Mouse (Mus musculus) heart, embryonic 14.5 days (tissue): ENCODE results near the gene Fbxo31. TPM values are rescaled to one million over a fixed set of nuclear protein-coding genes. Genes with fewer than 3 reads are reported as not detected.
A peak's percentile ranks its signal among the peaks of the same experiment; 100 is the strongest.

Experiments used
- ATAC-seq: fragments of 200-750 bp; cut with Nextera tagmentation; 2 replicates; pipeline ENCODE4 v1.8.0; 2017; ENCODE audit warnings: low read depth, moderate TSS enrichment; ENCODE audit not compliant: insufficient number of reproducible peaks, insufficient read depth, low FRiP score
- H3K27ac ChIP-seq, 2 experiments: fragments of 200-500 bp in 1 of 2; fragments of 300-500 bp in 1 of 2; sonication (generic) in 1 of 2; replicated peaks in 1 of 2; 2 replicates each; pipeline ENCODE4 v1.5.1; 2012 to 2014; ENCODE audit warnings: low read depth in 2 of 2, low read length in 2 of 2, control low read depth in 1 of 2, mild to moderate bottlenecking in 1 of 2, mixed read lengths in 1 of 2; ENCODE audit not compliant: control insufficient read depth in 1 of 2, insufficient read depth in 1 of 2
- H3K27me3 ChIP-seq: fragments of 300-500 bp; sonication (generic); 2 replicates; pipeline ENCODE4 v1.6.1; 2014; ENCODE audit warnings: mild to moderate bottlenecking, low read length, control low read depth; ENCODE audit not compliant: control insufficient read depth, insufficient read depth
- H3K36me3 ChIP-seq: fragments of 300-500 bp; sonication (generic); 2 replicates; pipeline ENCODE4 v1.6.1; 2014; ENCODE audit warnings: mild to moderate bottlenecking, control low read depth, low read length, mixed read lengths; ENCODE audit not compliant: control insufficient read depth, insufficient read depth
- H3K4me1 ChIP-seq, 2 experiments: fragments of 200-500 bp in 1 of 2; fragments of 300-500 bp in 1 of 2; sonication (generic) in 1 of 2; 2 replicates each; pipeline ENCODE4 v1.6.1; 2012 to 2014; ENCODE audit warnings: low read length in 2 of 2, control low read depth in 1 of 2, mixed read lengths in 1 of 2; ENCODE audit not compliant: control insufficient read depth in 2 of 2, insufficient read depth in 2 of 2
- H3K4me2 ChIP-seq: fragments of 300-500 bp; sonication (generic); 2 replicates; pipeline ENCODE4 v1.6.1; 2014; ENCODE audit warnings: mild to moderate bottlenecking, low read length
- H3K4me3 ChIP-seq, 2 experiments: fragments of 200-500 bp in 1 of 2; fragments of 300-500 bp in 1 of 2; sonication (generic) in 1 of 2; 2 replicates each; pipeline ENCODE4 v1.5.1; 2012 to 2014; ENCODE audit warnings: low read length in 2 of 2, mild to moderate bottlenecking in 2 of 2, control low read depth in 1 of 2, low read depth in 1 of 2, moderate library complexity in 1 of 2; ENCODE audit not compliant: control insufficient read depth in 1 of 2, insufficient read depth in 1 of 2
- H3K9ac ChIP-seq: fragments of 300-500 bp; sonication (generic); 2 replicates; pipeline ENCODE4 v1.6.1; 2014; ENCODE audit warnings: mild to moderate bottlenecking, low read length
- H3K9me3 ChIP-seq: fragments of 300-500 bp; sonication (generic); 2 replicates; pipeline ENCODE4 v1.6.1; 2016; ENCODE audit warnings: low read length, control low read depth; ENCODE audit not compliant: control insufficient read depth
- WGBS: fragments of 180-500 bp; shearing (Covaris S2); extraction: QIAGEN DNeasy Blood & Tissue Kit; methylation state at CpG from one replicate; pipeline ENCODE4 v1.1.7; 2014; 5-methylcytosine and 5-hydroxymethylcytosine counted together
- polyA plus RNA-seq: library from polyadenylated mRNA; unstranded; fragments of >200 nt; fragmentation: Nextera tagmentation; extraction: Ambion mirVana; gene quantifications from 2 replicates; pipeline ENCODE4 v1.2.1, GENCODE M21; 2014

The Fbxo31 gene
- polyA plus RNA-seq, 1 experiment from 2014 or later: 11.8 TPM

DNA sequence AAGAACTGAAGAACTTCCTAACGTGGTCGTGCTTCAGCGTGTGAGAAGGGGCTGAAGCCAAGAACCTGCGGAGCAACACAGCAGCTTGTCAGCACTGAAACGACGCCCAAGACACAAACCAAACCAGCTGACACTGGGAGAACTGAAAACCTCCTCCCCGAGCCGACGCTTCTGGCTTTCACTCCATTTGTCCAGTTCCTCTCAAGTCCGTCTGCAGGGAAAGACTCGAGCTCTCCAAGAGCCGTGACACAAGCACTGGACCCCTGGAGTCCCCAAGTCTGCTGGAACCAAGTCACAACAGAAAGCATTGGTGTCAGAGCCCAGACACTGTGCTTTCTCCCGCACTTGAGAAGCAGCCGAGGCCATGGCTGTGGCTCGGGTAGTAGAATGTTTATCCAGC is 30.6 kb upstream of the Fbxo31 start:
- H3K4me3 ChIP-seq: no peak overlapping the region
- H3K27ac ChIP-seq: no peak overlapping the region
- H3K36me3 ChIP-seq: peaks cover 61% of the 10 kb centered on the region
- WGBS: 70% methylated on average over 15 of the region's 15 CpGs
- H3K4me1 ChIP-seq: peaks cover 4 to 9% of the 10 kb centered on the region in 2 experiments; a peak in 3 of 4 replicates
- no peak for ATAC-seq
- no peak overlapping the region for H3K9ac ChIP-seq
- no peaks in the 10 kb centered on the region for H3K9me3 ChIP-seq
- no peak overlapping the region for H3K4me2 ChIP-seq
- no peaks in the 10 kb centered on the region for H3K27me3 ChIP-seq

DNA sequence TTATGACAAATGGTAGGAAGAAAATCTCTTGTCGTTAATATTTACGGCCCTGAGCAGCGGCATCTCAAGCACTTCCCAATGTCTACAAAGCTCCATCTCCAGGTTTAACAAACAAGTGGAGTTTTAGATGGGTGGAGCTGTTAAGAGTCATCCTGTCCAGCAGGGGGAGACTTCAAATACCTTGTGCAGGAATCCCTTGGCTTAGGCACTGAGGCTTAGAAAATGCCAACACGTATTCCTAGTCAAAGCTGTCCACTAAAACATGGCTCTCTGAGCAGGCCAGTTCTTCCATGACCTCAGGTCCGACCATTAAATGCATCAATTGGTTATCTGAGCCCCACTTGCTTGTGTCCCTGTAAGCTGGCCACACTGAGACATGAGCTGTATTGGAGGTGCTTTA is 29.1 kb upstream of the Fbxo31 start:
- no peak overlapping the region for H3K4me3 ChIP-seq
- no peak for ATAC-seq
- H3K27ac ChIP-seq: no peak overlapping the region
- no peaks in the 10 kb centered on the region for H3K9me3 ChIP-seq
- H3K9ac ChIP-seq: no peak overlapping the region
- H3K4me2 ChIP-seq: no peak overlapping the region
- no peaks in the 10 kb centered on the region for H3K27me3 ChIP-seq
- H3K36me3 ChIP-seq: peaks cover 71% of the 10 kb centered on the region
- H3K4me1 ChIP-seq: no peaks in the 10 kb centered on the region
- WGBS: 81% methylated on average over 5 of the region's 5 CpGs

GRCm38 (mm10) chr8:121603801-121604200 is 25.2 kb upstream of the Fbxo31 start:
- Histone ChIP-seq H3K9ac (no peak overlapping the region), H3K27ac (no peak overlapping the region), H3K36me3 (peaks cover 88% of the 10 kb centered on the region), H3K9me3 (no peaks in the 10 kb centered on the region), H3K4me1 (no peaks in the 10 kb centered on the region), H3K4me3 (no peak overlapping the region), H3K4me2 (no peak overlapping the region), H3K27me3 (no peaks in the 10 kb centered on the region)
- 92% methylated on average over 12 of the region's 12 CpGs for WGBS
- ATAC-seq: no peak

DNA sequence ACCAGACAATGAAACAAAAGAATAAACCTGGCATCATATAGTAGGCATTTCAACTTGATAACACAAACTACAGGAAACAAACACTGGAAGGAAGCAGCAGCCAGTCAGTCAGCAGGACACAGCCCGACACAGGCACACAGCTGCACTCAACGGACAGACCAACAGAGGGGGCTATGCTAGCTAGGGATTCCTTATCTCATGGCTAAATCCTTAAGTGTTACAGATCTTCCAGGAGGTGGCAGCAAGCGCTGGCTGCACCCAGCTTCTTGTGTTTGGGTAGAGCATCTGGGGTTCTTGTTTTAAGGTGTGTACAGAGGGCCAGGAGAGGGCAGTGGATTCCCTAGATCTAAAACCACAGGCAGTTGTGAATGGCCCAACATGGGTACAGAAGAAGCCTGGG is 24.3 kb upstream of the Fbxo31 start:
- 22% methylated on average over 3 of the region's 3 CpGs for WGBS

GRCm38 (mm10) chr8:121602411-121602810 is 23.8 kb upstream of the Fbxo31 start:
- Histone ChIP-seq H3K9ac (no peak overlapping the region), H3K27ac (no peak overlapping the region), H3K4me3 (no peak overlapping the region), H3K27me3 (no peaks in the 10 kb centered on the region), H3K4me2 (no peak overlapping the region), H3K36me3 (peaks cover 84% of the 10 kb centered on the region), H3K9me3 (no peaks in the 10 kb centered on the region), H3K4me1 (no peaks in the 10 kb centered on the region)
- WGBS: 92% methylated on average over 12 of the region's 12 CpGs
- ATAC-seq: no peak

More for the DNA sequence above, 24.3 kb upstream of the Fbxo31 start:
- H3K4me3 ChIP-seq: no peak overlapping the region
- no peak overlapping the region for H3K9ac ChIP-seq
- no peak overlapping the region for H3K27ac ChIP-seq
- peaks cover 84% of the 10 kb centered on the region for H3K36me3 ChIP-seq
- no peak for ATAC-seq
- no peaks in the 10 kb centered on the region for H3K4me1 ChIP-seq
- H3K27me3 ChIP-seq: no peaks in the 10 kb centered on the region
- no peaks in the 10 kb centered on the region for H3K9me3 ChIP-seq
- no peak overlapping the region for H3K4me2 ChIP-seq

DNA sequence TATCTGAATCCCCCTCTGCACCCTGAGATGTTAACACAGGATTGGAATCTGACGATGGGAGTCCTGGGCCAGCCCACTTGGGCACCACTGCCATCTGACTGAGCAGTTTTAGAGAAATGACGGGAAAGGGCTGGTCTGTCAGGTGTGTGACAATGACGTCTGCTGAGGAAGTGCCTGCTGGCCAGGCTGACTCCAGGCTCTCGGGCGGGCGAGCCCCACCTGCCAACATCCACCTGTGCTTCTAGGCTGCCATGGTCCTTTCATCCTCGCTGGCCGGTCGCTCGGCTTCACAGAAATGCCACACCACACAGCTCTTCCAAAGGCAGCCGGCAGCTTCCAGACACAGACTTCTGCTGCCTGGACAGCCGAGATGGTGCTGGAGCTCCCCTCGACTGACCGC is 21.2 kb upstream of the Fbxo31 start:
- Histone ChIP-seq H3K4me2 (no peak overlapping the region), H3K27ac (no peak overlapping the region), H3K4me1 (no peaks in the 10 kb centered on the region), H3K9me3 (no peaks in the 10 kb centered on the region), H3K27me3 (no peaks in the 10 kb centered on the region), H3K4me3 (no peak overlapping the region), H3K36me3 (peaks cover 85% of the 10 kb centered on the region), H3K9ac (no peak overlapping the region)
- ATAC-seq: no peak
- 88% methylated on average over 14 of the region's 14 CpGs for WGBS

- H3K27ac ChIP-seq: no peak overlapping the region
- no peak overlapping the region for H3K4me3 ChIP-seq
- peaks cover 85% of the 10 kb centered on the region for H3K36me3 ChIP-seq
- ATAC-seq: 0 out of 2 replicates have a peak, but pooled peaks have one; percentile 46
- no peak overlapping the region for H3K9ac ChIP-seq
- WGBS: 26% methylated on average over 7 of the region's 7 CpGs
- H3K4me2 ChIP-seq: no peak overlapping the region
- no peaks in the 10 kb centered on the region for H3K4me1 ChIP-seq
- no peaks in the 10 kb centered on the region for H3K27me3 ChIP-seq
- no peaks in the 10 kb centered on the region for H3K9me3 ChIP-seq
Measured at GRCm38 (mm10) chr8:121598892-121599291, 20.3 kb upstream of the Fbxo31 start.

DNA sequence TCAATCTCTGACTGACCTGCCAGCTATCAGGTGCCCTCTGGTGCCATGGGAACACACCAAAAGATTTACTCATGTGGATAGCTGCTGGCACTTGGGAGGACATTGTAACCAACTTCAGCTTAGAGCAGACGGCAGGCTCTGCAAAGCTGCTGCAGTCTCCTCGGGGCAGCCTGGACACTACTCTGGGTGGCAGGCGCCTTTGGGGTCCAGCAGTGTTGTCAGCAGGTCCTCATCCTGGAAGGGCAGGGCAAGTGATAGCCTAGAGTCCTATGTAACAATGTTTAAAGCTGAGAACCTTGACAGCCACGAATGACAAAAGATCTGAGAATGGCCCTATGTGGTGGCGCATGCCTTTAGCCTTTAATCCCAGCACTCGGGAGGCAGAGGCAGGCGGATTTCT is 19.6 kb upstream of the Fbxo31 start:
- Histone ChIP-seq H3K9ac (no peak overlapping the region), H3K4me1 (no peaks in the 10 kb centered on the region), H3K27me3 (no peaks in the 10 kb centered on the region), H3K9me3 (no peaks in the 10 kb centered on the region), H3K4me3 (no peak overlapping the region), H3K27ac (no peak overlapping the region), H3K36me3 (peaks cover 89% of the 10 kb centered on the region), H3K4me2 (no peak overlapping the region)
- no peak for ATAC-seq
- 83% methylated on average over 7 of the region's 7 CpGs for WGBS
